Mouse (Mus musculus): ENCODE measurements around the gene Grrp1. TPM values are rescaled to one million over a fixed set of nuclear protein-coding genes. Genes with fewer than 3 reads are reported as not detected.

Grrp1 gene
- polyA plus RNA-seq, 1 experiment from 2014 or later, result 5.8 TPM

DNA sequence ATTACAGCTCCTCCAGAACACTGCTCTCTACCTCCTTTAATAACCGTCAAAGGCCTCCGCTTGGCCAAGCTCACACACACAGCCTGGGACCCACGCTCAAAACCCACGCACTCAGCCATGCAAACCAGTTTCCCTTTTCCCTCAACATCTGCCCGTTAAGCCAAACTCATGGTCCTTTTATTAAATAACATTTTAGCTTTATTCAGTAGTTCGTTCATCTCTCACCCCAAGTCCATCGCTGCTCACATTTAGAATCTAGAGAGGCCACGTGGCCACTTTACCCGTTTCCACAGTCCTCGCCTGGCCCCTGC is 3.0 kb downstream of the Grrp1 start:
- peak overlapping the region; percentile 96 for H3K4me2 ChIP-seq

DNA sequence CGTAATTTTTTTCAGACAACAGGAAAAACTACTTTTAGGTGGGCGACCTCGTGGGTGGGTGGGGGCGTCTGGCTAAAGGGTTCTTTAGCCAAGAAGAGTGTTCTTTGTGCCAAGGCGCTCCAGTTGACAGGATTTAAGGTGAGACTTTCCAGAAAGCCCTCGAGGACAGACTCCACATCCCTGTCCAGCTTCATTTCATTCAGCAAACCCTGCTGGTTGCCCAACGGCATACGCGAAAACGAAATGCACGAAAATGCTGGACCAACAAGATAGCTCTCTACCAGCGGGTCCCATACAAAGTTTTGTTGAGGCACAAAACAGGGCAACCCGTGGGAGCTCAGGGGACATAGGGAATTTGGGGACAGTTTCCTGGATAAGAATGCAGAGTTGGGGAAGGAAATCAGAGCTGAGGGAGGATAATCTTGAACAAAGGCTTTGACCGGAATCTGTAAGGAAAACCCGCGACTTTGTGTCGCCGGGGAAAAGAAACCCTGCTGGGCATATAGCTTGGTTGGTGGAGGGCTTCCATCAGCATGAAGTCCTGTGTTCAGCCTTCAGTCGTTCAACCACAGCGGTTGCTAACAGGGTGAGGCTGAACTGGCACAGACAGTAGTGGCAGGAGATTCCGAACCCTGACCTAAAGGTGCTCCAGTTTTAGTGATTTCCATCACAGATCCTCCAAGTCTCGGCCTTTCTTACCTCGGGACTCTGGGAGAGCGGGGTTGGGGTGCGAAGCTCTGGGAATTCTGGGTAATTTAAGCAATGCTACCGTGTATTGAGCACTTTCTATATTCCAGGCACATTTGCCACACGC is 3.6 kb downstream of the Grrp1 start:
- Histone ChIP-seq H3K4me3 (peak overlapping the region; percentile 52), H3K36me3 (no peaks in the 10 kb centered on the region), H3K4me2 (peak overlapping the region; percentile 96), H3K27ac (no peak overlapping the region), H3K9ac (peak overlapping the region; percentile 15; the same call in 1 of the 2 replicates), H3K27me3 (peaks cover 91% of the 10 kb centered on the region), H3K4me1 (peaks cover 56% of the 10 kb centered on the region), H3K9me3 (no peaks in the 10 kb centered on the region)
- ATAC-seq (ENCODE audit: insufficient number of reproducible peaks, low FRiP score, low TSS enrichment, low read depth), result no peak
- 8% methylated on average over 27 of the region's 27 CpGs for WGBS

More for the DNA sequence above, 3.0 kb downstream of the Grrp1 start:
- no peaks in the 10 kb centered on the region for H3K9me3 ChIP-seq
- peaks cover 95% of the 10 kb centered on the region for H3K27me3 ChIP-seq
- no peak overlapping the region for H3K27ac ChIP-seq
- no peaks in the 10 kb centered on the region for H3K36me3 ChIP-seq
- peak overlapping the region; percentile 52 for H3K4me3 ChIP-seq
- peaks cover 55% of the 10 kb centered on the region for H3K4me1 ChIP-seq
- WGBS, result 13% methylated on average over 10 of the region's 10 CpGs
- 0 out of 2 replicates have a peak overlapping the region, but pooled peaks have one; percentile 37 for H3K9ac ChIP-seq
- no peak for ATAC-seq (ENCODE audit: insufficient number of reproducible peaks, low FRiP score, low TSS enrichment, low read depth)

GRCm38 (mm10) chr4:134249651-134250050 is 4.3 kb downstream of the Grrp1 start:
- peak overlapping the region; percentile 15; the same call in 1 of the 2 replicates for H3K9ac ChIP-seq
- H3K4me3 ChIP-seq, result peak overlapping the region; percentile 52
- no peak overlapping the region for H3K27ac ChIP-seq
- H3K9me3 ChIP-seq, result no peaks in the 10 kb centered on the region
- ATAC-seq (ENCODE audit: insufficient number of reproducible peaks, low FRiP score, low TSS enrichment, low read depth), result no peak
- H3K4me2 ChIP-seq, result peak overlapping the region; percentile 96
- WGBS, result 1% methylated on average over 30 of the region's 30 CpGs
- peaks cover 60% of the 10 kb centered on the region for H3K4me1 ChIP-seq
- H3K36me3 ChIP-seq, result no peaks in the 10 kb centered on the region
- H3K27me3 ChIP-seq, result peaks cover 85% of the 10 kb centered on the region

- peak within 1 kb of the TSS; percentile 89 for H3K4me2 ChIP-seq
- peaks cover 45% of the 10 kb centered on the region for H3K4me1 ChIP-seq
- H3K36me3 ChIP-seq, result no peaks in the 10 kb centered on the region
- H3K4me3 ChIP-seq, result peak within 1 kb of the TSS; percentile 88
- WGBS, result 68% methylated on average over 7 of the region's 7 CpGs
- H3K27ac ChIP-seq, result no peak within 1 kb of the TSS
- no peaks in the 10 kb centered on the region for H3K9me3 ChIP-seq
- H3K9ac ChIP-seq, result 0 out of 2 replicates have a peak within 1 kb of the TSS, but pooled peaks have one; percentile 71
- no peak for ATAC-seq (ENCODE audit: insufficient number of reproducible peaks, low FRiP score, low TSS enrichment, low read depth)
- peaks cover 56% of the 10 kb centered on the region for H3K27me3 ChIP-seq
These were observed 7.1 kb downstream of the Grrp1 start, which contains the start of gene Gm30191 for GRCm38 (mm10) chr4:134246719-134247258. Gene Gm30191, plus strand, starts transcription at chr4:134246935.

DNA sequence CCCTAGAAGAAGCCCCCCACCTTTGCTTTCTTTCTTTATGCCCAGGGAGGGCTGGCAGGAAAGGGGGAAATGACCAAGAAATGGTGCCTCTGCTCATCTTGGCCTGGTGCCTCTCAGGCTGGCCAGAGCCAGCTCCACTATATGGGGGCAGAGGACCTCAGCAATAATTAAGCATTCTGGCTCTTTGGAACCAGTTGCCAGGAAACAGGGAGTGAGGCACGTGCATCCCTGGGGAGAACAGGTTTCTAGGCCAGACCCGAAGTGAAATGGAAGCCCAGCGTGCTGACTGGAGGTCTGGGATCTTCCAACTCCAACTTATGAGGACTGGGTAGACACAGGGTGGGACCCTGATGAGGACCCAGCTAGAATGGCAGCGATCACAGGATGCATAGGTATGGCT is 7.7 kb downstream of the Grrp1 start:
- no peak overlapping the region for H3K9ac ChIP-seq
- 49% methylated on average over 4 of the region's 4 CpGs for WGBS
- H3K27ac ChIP-seq, result no peak overlapping the region
- H3K36me3 ChIP-seq, result no peaks in the 10 kb centered on the region
- H3K4me3 ChIP-seq, result no peak overlapping the region
- no peak for ATAC-seq (ENCODE audit: insufficient number of reproducible peaks, low FRiP score, low TSS enrichment, low read depth)
- peaks cover 40% of the 10 kb centered on the region for H3K4me1 ChIP-seq
- no peaks in the 10 kb centered on the region for H3K9me3 ChIP-seq
- peaks cover 51% of the 10 kb centered on the region for H3K27me3 ChIP-seq
- H3K4me2 ChIP-seq, result no peak overlapping the region

- peak within 1 kb of the TSS; percentile 71 for H3K9ac ChIP-seq
- peak within 1 kb of the TSS; percentile 89 for H3K4me2 ChIP-seq
These were observed 8.6 kb downstream of the Grrp1 start, which contains the start of gene Zfp593 for GRCm38 (mm10) chr4:134245148-134245843. Gene Zfp593, minus strand, starts transcription at chr4:134245592.

GRCm38 (mm10) chr4:134243516-134244250 is 10.2 kb downstream of the Grrp1 start, which contains the start of gene E130218I03Rik:
Gene E130218I03Rik, plus strand, starts transcription at chr4:134243662.
- WGBS, result 88% methylated on average over 17 of the region's 17 CpGs
- Histone ChIP-seq H3K27me3 (peaks cover 27% of the 10 kb centered on the region), H3K4me2 (peak within 1 kb of the TSS; percentile 89), H3K9me3 (no peaks in the 10 kb centered on the region), H3K4me3 (peak within 1 kb of the TSS; percentile 88), H3K9ac (0 out of 2 replicates have a peak within 1 kb of the TSS, but pooled peaks have one; percentile 71), H3K27ac (no peak within 1 kb of the TSS), H3K4me1 (peaks cover 21% of the 10 kb centered on the region), H3K36me3 (no peaks in the 10 kb centered on the region)
- no peak for ATAC-seq (ENCODE audit: insufficient number of reproducible peaks, low FRiP score, low TSS enrichment, low read depth)

More at GRCm38 (mm10) chr4:134245148-134245843, 8.6 kb downstream of the Grrp1 start, which contains the start of gene Zfp593:
- peak within 1 kb of the TSS; percentile 88 for H3K4me3 ChIP-seq
- peaks cover 41% of the 10 kb centered on the region for H3K27me3 ChIP-seq
- H3K4me1 ChIP-seq, result peaks cover 30% of the 10 kb centered on the region
- no peak within 1 kb of the TSS for H3K27ac ChIP-seq
- H3K36me3 ChIP-seq, result no peaks in the 10 kb centered on the region
- no peaks in the 10 kb centered on the region for H3K9me3 ChIP-seq
- peak; percentile 65 for ATAC-seq (ENCODE audit: insufficient number of reproducible peaks, low FRiP score, low TSS enrichment, low read depth)
- WGBS, result under 1% methylated on average over 60 of the region's 60 CpGs

- Histone ChIP-seq H3K9me3 (no peaks in the 10 kb centered on the region), H3K27me3 (peaks cover 17% of the 10 kb centered on the region), H3K4me3 (peak overlapping the region; percentile 35), H3K4me2 (peak overlapping the region; percentile 50), H3K36me3 (no peaks in the 10 kb centered on the region), H3K27ac (no peak overlapping the region), H3K9ac (no peak overlapping the region), H3K4me1 (peaks cover 17% of the 10 kb centered on the region)
- WGBS, result 13% methylated on average over 10 of the region's 10 CpGs
- no peak for ATAC-seq (ENCODE audit: insufficient number of reproducible peaks, low FRiP score, low TSS enrichment, low read depth)
These were observed 15.2 kb downstream of the Grrp1 start for GRCm38 (mm10) chr4:134238686-134239085.

- WGBS, result 2% methylated on average over 18 of the region's 18 CpGs
- H3K4me3 ChIP-seq, result peak within 1 kb of the TSS; percentile 35
- peaks cover 17% of the 10 kb centered on the region for H3K4me1 ChIP-seq
- peak within 1 kb of the TSS; percentile 17; the same call in 1 of the 2 replicates for H3K27ac ChIP-seq
- no peak for ATAC-seq (ENCODE audit: insufficient number of reproducible peaks, low FRiP score, low TSS enrichment, low read depth)
- H3K27me3 ChIP-seq, result peaks cover 17% of the 10 kb centered on the region
- peak within 1 kb of the TSS; percentile 50 for H3K4me2 ChIP-seq
- H3K36me3 ChIP-seq, result no peaks in the 10 kb centered on the region
- no peaks in the 10 kb centered on the region for H3K9me3 ChIP-seq
- H3K9ac ChIP-seq, result 0 out of 2 replicates have a peak within 1 kb of the TSS, but pooled peaks have one; percentile 14
These were observed 15.6 kb downstream of the Grrp1 start, which contains the start of gene Cnksr1 for GRCm38 (mm10) chr4:134238279-134238651. Gene Cnksr1, minus strand, starts transcription at chr4:134238399.

DNA sequence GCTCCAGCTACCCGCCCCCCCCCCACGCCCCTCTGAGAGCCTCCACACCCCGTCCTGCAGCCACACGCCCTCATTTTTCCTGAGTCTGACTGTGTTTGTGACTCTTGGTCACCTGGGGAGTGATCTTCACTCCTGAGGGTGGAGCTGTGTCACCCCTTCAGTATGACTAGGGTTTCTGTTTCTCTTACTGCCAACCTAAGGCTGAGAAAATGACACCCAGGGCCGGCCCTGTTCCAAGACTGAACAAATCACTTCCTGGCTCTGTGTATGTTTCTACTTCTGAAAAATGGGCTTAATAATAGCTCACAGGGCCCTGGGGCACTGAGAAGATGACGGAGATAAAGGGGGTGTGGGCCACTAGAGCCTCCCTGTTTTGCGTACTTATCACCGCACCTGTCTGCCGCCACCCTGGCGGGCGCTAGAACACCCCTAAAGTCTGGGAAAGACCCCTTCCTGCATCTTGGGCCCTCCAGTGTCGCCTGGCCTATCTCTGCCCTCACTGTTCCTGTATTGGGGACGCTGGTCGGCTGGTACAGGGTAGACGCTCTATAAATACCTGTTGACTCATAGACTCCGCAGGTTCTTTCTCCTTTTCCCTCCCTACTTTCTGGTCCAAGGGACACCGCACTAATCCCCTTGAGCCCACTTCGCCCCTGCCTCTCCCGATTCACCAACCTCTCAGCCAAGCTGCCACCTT is 16.2 kb downstream of the Grrp1 start:
- Histone ChIP-seq H3K9ac (0 out of 2 replicates have a peak overlapping the region, but pooled peaks have one; percentile 14), H3K9me3 (no peaks in the 10 kb centered on the region), H3K4me2 (peak overlapping the region; percentile 50), H3K36me3 (no peaks in the 10 kb centered on the region), H3K27ac (peak overlapping the region; percentile 17; the same call in 1 of the 2 replicates), H3K27me3 (peaks cover 17% of the 10 kb centered on the region), H3K4me1 (peaks cover 17% of the 10 kb centered on the region), H3K4me3 (peak overlapping the region; percentile 35)
- ATAC-seq (ENCODE audit: insufficient number of reproducible peaks, low FRiP score, low TSS enrichment, low read depth), result peak; percentile 53; the same call in 1 of the 2 replicates
- WGBS, result 13% methylated on average over 19 of the region's 19 CpGs

All from limb, embryonic 15.5 days (tissue).